In genomic region chr5:111423616-111424015, GRCm38 (mm10) we compare ENCODE assay signal across 11 mouse cellular contexts. TPM values are rescaled to one million over a fixed set of nuclear protein-coding genes. Genes with fewer than 3 reads are reported as not detected.
DNase-seq lines count a peak whose midpoint lies in the region; ATAC-seq and TF ChIP-seq lines count a peak whose summit lies in the region.
"Had no signal": no experiment of that assay in that cellular context is flagged by ENCODE, and none has a peak within 500 bp of the region (broad histone marks: within the 10 kb centered on the region; RNA-seq: fewer than 3 reads in every experiment).

No protein-coding gene starts in this region.

- no peak overlapping the region for H3K4me3 ChIP-seq in heart, postnatal 0 days (ENCODE audit: low read depth, low read length)
- H3K4me3 ChIP-seq in embryonic facial prominence, embryonic 13.5 days, result peak overlapping the region; percentile 93
- H3K4me3 ChIP-seq in hindbrain, embryonic 14.5 days (replicated peaks; ENCODE audit: low read length), result peak overlapping the region; percentile 92
- peak overlapping the region; percentile 77 for H3K4me3 ChIP-seq in midbrain, embryonic 16.5 days (ENCODE audit: low read depth, low read length)
- H3K4me3 ChIP-seq in thymus, adult 2 months (ENCODE audit: control insufficient read depth, insufficient read depth, low read length), result no peak overlapping the region

- TF ChIP-seq EP300 in heart, postnatal 0 days (IDR thresholded peaks at IDR 0.05; ENCODE audit: low read depth), result no peak

- WGBS in heart, postnatal 0 days, result 81% methylated on average over 4 of the region's 4 CpGs
- 49% methylated on average over 4 of the region's 4 CpGs for WGBS in embryonic facial prominence, embryonic 13.5 days
- 28% methylated on average over 4 of the region's 4 CpGs for WGBS in hindbrain, embryonic 14.5 days
- 18% methylated on average over 4 of the region's 4 CpGs for WGBS in midbrain, embryonic 16.5 days
- WGBS in thymus, adult 2 months, result 85% methylated on average over 4 of the region's 4 CpGs

- no peak for TF ChIP-seq CTCF in heart, postnatal 0 days (IDR thresholded peaks at IDR 0.05; ENCODE audit: low read depth)
- no peak for TF ChIP-seq CTCF in thymus, adult 2 months (IDR thresholded peaks at IDR 0.05; ENCODE audit: borderline replicate concordance, control insufficient read depth, extremely low read depth, insufficient read depth, low read length, poor library complexity)

- peaks cover 18% of the 10 kb centered on the region for H3K36me3 ChIP-seq in heart, postnatal 0 days (replicated peaks; ENCODE audit: control insufficient read depth, insufficient read depth, low read length)
- peaks cover 70% of the 10 kb centered on the region for H3K36me3 ChIP-seq in embryonic facial prominence, embryonic 13.5 days
- peaks cover 34% of the 10 kb centered on the region for H3K36me3 ChIP-seq in hindbrain, embryonic 14.5 days (replicated peaks; ENCODE audit: control insufficient read depth, insufficient read depth)
- no peaks in the 10 kb centered on the region for H3K36me3 ChIP-seq in midbrain, embryonic 16.5 days (ENCODE audit: control insufficient read depth, insufficient read depth, low read length)
- no peaks in the 10 kb centered on the region for H3K36me3 ChIP-seq in thymus, adult 2 months (ENCODE audit: control insufficient read depth, insufficient read depth, low read length)

- H3K9ac ChIP-seq in heart, postnatal 0 days (replicated peaks; ENCODE audit: low read depth, low read length), result no peak overlapping the region
- H3K9ac ChIP-seq in embryonic facial prominence, embryonic 13.5 days, result peak overlapping the region; percentile 99
- H3K9ac ChIP-seq in hindbrain, embryonic 14.5 days, result peak overlapping the region; percentile 93
- peak overlapping the region; percentile 95 for H3K9ac ChIP-seq in midbrain, embryonic 16.5 days (ENCODE audit: low read depth, low read length)

- no peak overlapping the region for H3K27ac ChIP-seq in heart, postnatal 0 days (ENCODE audit: low read depth)
- no peak overlapping the region for H3K27ac ChIP-seq in embryonic facial prominence, embryonic 13.5 days
- H3K27ac ChIP-seq in hindbrain, embryonic 14.5 days, result peak overlapping the region; percentile 30
- H3K27ac ChIP-seq in midbrain, embryonic 16.5 days (ENCODE audit: low read length), result peak overlapping the region; percentile 71
- H3K27ac ChIP-seq in thymus, adult 2 months (ENCODE audit: control insufficient read depth, insufficient read depth, low read length), result no peak overlapping the region

- peak overlapping the region; percentile 7; the same call in 1 of the 2 replicates for H3K4me2 ChIP-seq in heart, postnatal 0 days (ENCODE audit: low read depth, low read length)
- peak overlapping the region; percentile 97 for H3K4me2 ChIP-seq in embryonic facial prominence, embryonic 13.5 days
- H3K4me2 ChIP-seq in hindbrain, embryonic 14.5 days (replicated peaks), result peak overlapping the region; percentile 99
- peak overlapping the region; percentile 98 for H3K4me2 ChIP-seq in midbrain, embryonic 16.5 days (ENCODE audit: low read length)

- no peak for TF ChIP-seq POLR2A in thymus, adult 2 months (IDR thresholded peaks at IDR 0.05; ENCODE audit: control insufficient read depth, extremely low read depth, insufficient read depth, low read length, poor library complexity)

- H3K27me3 ChIP-seq in heart, postnatal 0 days (ENCODE audit: control insufficient read depth, insufficient read depth, low read length), result peaks cover 52% of the 10 kb centered on the region
- H3K27me3 ChIP-seq in embryonic facial prominence, embryonic 13.5 days, result peaks cover 9% of the 10 kb centered on the region; the same call in 1 of the 2 replicates
- H3K27me3 ChIP-seq in hindbrain, embryonic 14.5 days (ENCODE audit: control insufficient read depth, insufficient read depth, low read length), result no peaks in the 10 kb centered on the region
- no peaks in the 10 kb centered on the region for H3K27me3 ChIP-seq in midbrain, embryonic 16.5 days (ENCODE audit: control insufficient read depth, insufficient read depth, low read depth, low read length)
- H3K27me3 ChIP-seq in thymus, adult 2 months (ENCODE audit: control insufficient read depth, insufficient read depth, low read length), result peaks cover 11% of the 10 kb centered on the region; the same call in 1 of the 2 replicates

- no peak for DNase-seq in heart, postnatal 0 days (ENCODE audit: low spot score)
- no peak for DNase-seq in heart, adult 18-20 months
- no peak for DNase-seq in hindbrain, embryonic 14.5 days (ENCODE audit: low spot score)
- DNase-seq in left cerebral cortex, postnatal 4 days, result no peak
- DNase-seq in thymus, adult 2 months, result no peak
- DNase-seq in frontal cortex, postnatal 14 days (ENCODE audit: low spot score in 2 of 2), result no peak
- DNase-seq: heart, postnatal 10 days; layer of hippocampus, adult 9-11 months had no signal

- no peak for ATAC-seq in heart, postnatal 0 days (ENCODE audit: insufficient read depth, low read depth)
- no peak for ATAC-seq in embryonic facial prominence, embryonic 13.5 days (ENCODE audit: insufficient number of reproducible peaks, insufficient read depth, low FRiP score, low TSS enrichment, low read depth)
- no peak for ATAC-seq in hindbrain, embryonic 14.5 days (ENCODE audit: low FRiP score)
- no peak for ATAC-seq in midbrain, embryonic 16.5 days
- ATAC-seq: lung, postnatal 0 days had no signal

- H3K9me3 ChIP-seq in heart, postnatal 0 days (replicated peaks; ENCODE audit: control insufficient read depth, low read length), result no peaks in the 10 kb centered on the region
- no peaks in the 10 kb centered on the region for H3K9me3 ChIP-seq in embryonic facial prominence, embryonic 13.5 days
- no peaks in the 10 kb centered on the region for H3K9me3 ChIP-seq in hindbrain, embryonic 14.5 days (ENCODE audit: control insufficient read depth, low read length)
- H3K9me3 ChIP-seq in midbrain, embryonic 16.5 days (replicated peaks; ENCODE audit: control insufficient read depth, low read length, poor library complexity, severe bottlenecking), result no peaks in the 10 kb centered on the region

- peaks cover 22% of the 10 kb centered on the region for H3K4me1 ChIP-seq in heart, postnatal 0 days (ENCODE audit: control insufficient read depth, insufficient read depth)
- peaks cover 96% of the 10 kb centered on the region for H3K4me1 ChIP-seq in embryonic facial prominence, embryonic 13.5 days
- H3K4me1 ChIP-seq in hindbrain, embryonic 14.5 days (replicated peaks; ENCODE audit: control insufficient read depth, insufficient read depth, low read length), result peaks cover 91% of the 10 kb centered on the region
- H3K4me1 ChIP-seq in midbrain, embryonic 16.5 days (ENCODE audit: control insufficient read depth, insufficient read depth, low read length), result peaks cover 69% of the 10 kb centered on the region
- no peaks in the 10 kb centered on the region for H3K4me1 ChIP-seq in thymus, adult 2 months (replicated peaks; ENCODE audit: control insufficient read depth, insufficient read depth, low read length)

- intact Hi-C loops in left cerebral cortex, postnatal 4 days (cut with DNase I), result no loop called here

RNA-seq across cellular contexts. Expression of gene Mn1, which starts 6.5 kb away (rescaled TPM):
- total RNA-seq in heart, postnatal 0 days (2014; rRNA removed; ENCODE audit: low replicate concordance), result 11.0 and 16.4 TPM in 2 replicates
- 3.9 and 4.5 TPM in 2 replicates for polyA plus RNA-seq in heart, postnatal 0 days (2015; fragmentation: Nextera tagmentation; extraction: Ambion mirVana)
- 10 to 100 TPM; 16.0 to 16.6 TPM for total RNA-seq in heart, adult 18-20 months (2021)
- polyA plus RNA-seq in embryonic facial prominence, embryonic 13.5 days (2015; fragmentation: Nextera tagmentation; extraction: Ambion mirVana), result 46.6 and 51.3 TPM in 2 replicates
- polyA plus RNA-seq in hindbrain, embryonic 14.5 days (2014; fragmentation: Nextera tagmentation; extraction: Ambion mirVana), result 27.8 and 28.6 TPM in 2 replicates
- polyA plus RNA-seq in midbrain, embryonic 16.5 days (2015; fragmentation: Nextera tagmentation; extraction: Ambion mirVana), result 41.6 and 50.3 TPM in 2 replicates
- total RNA-seq in left cerebral cortex, postnatal 4 days (2021), result 100 to 1,000 TPM; 129 to 135 TPM
- 2.4 and 3.4 TPM in 2 replicates for polyA plus RNA-seq in thymus, adult 2 months (2012; rRNA removed)

Comparison
In these comparisons a context has a peak if more than half of its experiments do, and no peak if none do; other contexts are left out.
1. H3K27ac ChIP-seq: peak in hindbrain, embryonic 14.5 days (single experiment) and midbrain, embryonic 16.5 days (single experiment); none in heart, postnatal 0 days (single experiment), embryonic facial prominence, embryonic 13.5 days (single experiment) and thymus, adult 2 months (single experiment).
2. H3K4me2 ChIP-seq: peak in every context shown above with its lines; median percentile 99 in hindbrain, embryonic 14.5 days; 98 in midbrain, embryonic 16.5 days; 97 in embryonic facial prominence, embryonic 13.5 days; 7 in heart, postnatal 0 days.
3. H3K4me3 ChIP-seq: peak in embryonic facial prominence, embryonic 13.5 days (single experiment), hindbrain, embryonic 14.5 days (single experiment) and midbrain, embryonic 16.5 days (single experiment); none in heart, postnatal 0 days (single experiment) and thymus, adult 2 months (single experiment).